Mouse (Mus musculus) limb, embryonic 14.5 days (tissue): ENCODE data around the gene Prkce. TPM values are rescaled to one million over a fixed set of nuclear protein-coding genes. Genes with fewer than 3 reads are reported as not detected.
A peak's percentile ranks its signal among the peaks of the same experiment; 100 is the strongest.

Experiments
- ATAC-seq: fragments of 200-750 bp; cut with Nextera tagmentation; 2 replicates; pipeline ENCODE4 v1.8.0; 2017; ENCODE audit warnings: low read depth, moderate number of reproducible peaks, moderate TSS enrichment; ENCODE audit not compliant: low FRiP score
- DNase-seq: peaks from one replicate; pipeline ENCODE4 v3.0.0-alpha.2; 2015; ENCODE audit warnings: low spot score
- H3K27ac ChIP-seq: fragments of 300-500 bp; sonication (generic); replicated peaks from 2 replicates; pipeline ENCODE4 v1.5.1; 2014; ENCODE audit warnings: low read depth, mild to moderate bottlenecking, low read length, moderate library complexity, mixed read lengths
- H3K27me3 ChIP-seq: fragments of 300-500 bp; sonication (generic); 2 replicates; pipeline ENCODE4 v1.6.1; 2014; ENCODE audit warnings: low read length, mixed read lengths; ENCODE audit not compliant: control insufficient read depth, insufficient read depth
- H3K36me3 ChIP-seq: fragments of 300-500 bp; sonication (generic); 2 replicates; pipeline ENCODE4 v1.6.1; 2014; ENCODE audit warnings: mild to moderate bottlenecking, low read length, moderate library complexity, mixed read lengths; ENCODE audit not compliant: control insufficient read depth, insufficient read depth
- H3K4me1 ChIP-seq: fragments of 300-500 bp; sonication (generic); 2 replicates; pipeline ENCODE4 v1.6.1; 2014; ENCODE audit warnings: antibody characterized with exemption, low read length, mixed read lengths; ENCODE audit not compliant: control insufficient read depth, insufficient read depth
- H3K4me2 ChIP-seq: fragments of 300-500 bp; sonication (generic); replicated peaks from 2 replicates; pipeline ENCODE4 v1.6.1; 2014; ENCODE audit warnings: low read depth, mild to moderate bottlenecking, low read length, moderate library complexity; ENCODE audit not compliant: severe bottlenecking
- H3K4me3 ChIP-seq: fragments of 300-500 bp; sonication (generic); replicated peaks from 2 replicates; pipeline ENCODE4 v1.5.1; 2014; ENCODE audit warnings: low read length
- H3K9ac ChIP-seq: fragments of 300-500 bp; sonication (generic); 2 replicates; pipeline ENCODE4 v1.6.1; 2014; ENCODE audit warnings: mild to moderate bottlenecking, low read depth, low read length, moderate library complexity; ENCODE audit not compliant: severe bottlenecking
- H3K9me3 ChIP-seq: fragments of 300-500 bp; sonication (generic); 2 replicates; pipeline ENCODE4 v1.6.1; 2016; ENCODE audit warnings: low read length; ENCODE audit not compliant: control insufficient read depth
- POLR2A ChIP-seq: fragments of 200-500 bp; IDR thresholded peaks from 2 replicates; pipeline ENCODE4 v1.8.0; 2012; ENCODE audit warnings: inconsistent platforms, mild to moderate bottlenecking, moderate library complexity, borderline replicate concordance; ENCODE audit not compliant: insufficient read depth, insufficient read length; ENCODE audit errors: extremely low read depth
- WGBS: fragments of 180-500 bp; shearing (Covaris S2); extraction: QIAGEN DNeasy Blood & Tissue Kit; methylation state at CpG from one replicate; pipeline ENCODE4 v1.1.7; 2014; 5-methylcytosine and 5-hydroxymethylcytosine counted together
- polyA plus RNA-seq, 2 experiments: library from polyadenylated mRNA; depleted of rRNA in 1 of 2; stranded (reverse) in 1 of 2; unstranded in 1 of 2; fragments of >200 nt; fragmentation: Nextera tagmentation in 1 of 2; extraction: Ambion mirVana in 1 of 2; gene quantifications; 2 replicates each; pipeline versions ENCODE4 v1.2.1 to v1.2.3; 2012 to 2014

Gene Prkce
- polyA plus RNA-seq, 2 experiments, result 4.7 to 9.3 TPM

GRCm38 (mm10) chr17:86337076-86337475, 169.5 kb downstream of the Prkce start:
- no peak overlapping the region for H3K9ac ChIP-seq

GRCm38 (mm10) chr17:86338328-86338727, 170.7 kb downstream of the Prkce start:
- TF ChIP-seq POLR2A, result no peak
- no peaks in the 10 kb centered on the region for H3K9me3 ChIP-seq
- ATAC-seq (no peak), DNase-seq (no peak)
- H3K4me3 ChIP-seq, result no peak overlapping the region
- H3K4me2 ChIP-seq, result no peak overlapping the region
- H3K4me1 ChIP-seq, result peaks cover 5% of the 10 kb centered on the region; the same call in 1 of the 2 replicates
- H3K36me3 ChIP-seq, result no peaks in the 10 kb centered on the region
- H3K27me3 ChIP-seq, result no peaks in the 10 kb centered on the region
- WGBS, result 71% methylated on average over 5 of the region's 5 CpGs
- no peak overlapping the region for H3K9ac ChIP-seq
- no peak overlapping the region for H3K27ac ChIP-seq

More at GRCm38 (mm10) chr17:86337076-86337475, 169.5 kb downstream of the Prkce start:
- H3K27me3 ChIP-seq, result no peaks in the 10 kb centered on the region
- no peaks in the 10 kb centered on the region for H3K36me3 ChIP-seq
- no peak overlapping the region for H3K27ac ChIP-seq
- ATAC-seq (no peak), DNase-seq (no peak)
- peaks cover 5% of the 10 kb centered on the region; the same call in 1 of the 2 replicates for H3K4me1 ChIP-seq
- no peak overlapping the region for H3K4me3 ChIP-seq
- TF ChIP-seq POLR2A, result no peak
- H3K9me3 ChIP-seq, result no peaks in the 10 kb centered on the region
- WGBS, result 59% methylated on average over 3 of the region's 3 CpGs
- no peak overlapping the region for H3K4me2 ChIP-seq

- ATAC-seq, result no peak
- H3K27ac ChIP-seq, result no peak overlapping the region
- H3K4me2 ChIP-seq, result no peak overlapping the region
- no peak overlapping the region for H3K4me3 ChIP-seq
- TF ChIP-seq POLR2A, result no peak
- no peaks in the 10 kb centered on the region for H3K9me3 ChIP-seq
- no peak overlapping the region for H3K9ac ChIP-seq
- no peaks in the 10 kb centered on the region for H3K4me1 ChIP-seq
- H3K27me3 ChIP-seq, result no peaks in the 10 kb centered on the region
- DNase-seq, result no peak
- no peaks in the 10 kb centered on the region for H3K36me3 ChIP-seq
- 72% methylated on average over 8 of the region's 8 CpGs for WGBS
These were observed 176.4 kb downstream of the Prkce start for GRCm38 (mm10) chr17:86344032-86344431.

- H3K27me3 ChIP-seq, result no peaks in the 10 kb centered on the region
- H3K4me2 ChIP-seq, result no peak overlapping the region
- DNase-seq (no peak), ATAC-seq (no peak)
- H3K4me1 ChIP-seq, result peaks cover 3% of the 10 kb centered on the region
- no peaks in the 10 kb centered on the region for H3K9me3 ChIP-seq
- 81% methylated on average over 22 of the region's 22 CpGs for WGBS
- H3K36me3 ChIP-seq, result no peaks in the 10 kb centered on the region
- H3K9ac ChIP-seq, result no peak overlapping the region
- no peak for TF ChIP-seq POLR2A
- no peak overlapping the region for H3K4me3 ChIP-seq
- H3K27ac ChIP-seq, result no peak overlapping the region
These were observed 177.8 kb downstream of the Prkce start for GRCm38 (mm10) chr17:86345234-86346005.

GRCm38 (mm10) chr17:86350236-86350635, 182.7 kb downstream of the Prkce start:
- H3K4me1 ChIP-seq, result peaks cover 16% of the 10 kb centered on the region
- H3K9ac ChIP-seq, result no peak overlapping the region
- ATAC-seq, result no peak
- no peaks in the 10 kb centered on the region for H3K9me3 ChIP-seq
- peak; percentile 59 for DNase-seq
- no peak overlapping the region for H3K27ac ChIP-seq
- WGBS, result 55% methylated on average over 3 of the region's 3 CpGs
- no peak overlapping the region for H3K4me3 ChIP-seq
- H3K4me2 ChIP-seq, result no peak overlapping the region
- no peak for TF ChIP-seq POLR2A
- no peaks in the 10 kb centered on the region for H3K36me3 ChIP-seq
- no peaks in the 10 kb centered on the region for H3K27me3 ChIP-seq
